Mouse (Mus musculus) spleen, postnatal 36 days (tissue): Measurements from ENCODE around the gene Tfr2.

Experiments
- DNase-seq, 2 experiments: peaks; one replicate each; pipeline ENCODE4 v3.0.0; 2022; ENCODE audit warnings: low spot score in 2 of 2, mixed read lengths in 1 of 2

Tfr2 gene

GRCm38 (mm10) chr5:137623937-137624530 lies 54.4 kb downstream of the Tfr2 start:
- no peak for DNase-seq

GRCm38 (mm10) chr5:137627991-137628390 lies 58.4 kb downstream of the Tfr2 start:
- DNase-seq: peak; percentile 39 to 53

DNA sequence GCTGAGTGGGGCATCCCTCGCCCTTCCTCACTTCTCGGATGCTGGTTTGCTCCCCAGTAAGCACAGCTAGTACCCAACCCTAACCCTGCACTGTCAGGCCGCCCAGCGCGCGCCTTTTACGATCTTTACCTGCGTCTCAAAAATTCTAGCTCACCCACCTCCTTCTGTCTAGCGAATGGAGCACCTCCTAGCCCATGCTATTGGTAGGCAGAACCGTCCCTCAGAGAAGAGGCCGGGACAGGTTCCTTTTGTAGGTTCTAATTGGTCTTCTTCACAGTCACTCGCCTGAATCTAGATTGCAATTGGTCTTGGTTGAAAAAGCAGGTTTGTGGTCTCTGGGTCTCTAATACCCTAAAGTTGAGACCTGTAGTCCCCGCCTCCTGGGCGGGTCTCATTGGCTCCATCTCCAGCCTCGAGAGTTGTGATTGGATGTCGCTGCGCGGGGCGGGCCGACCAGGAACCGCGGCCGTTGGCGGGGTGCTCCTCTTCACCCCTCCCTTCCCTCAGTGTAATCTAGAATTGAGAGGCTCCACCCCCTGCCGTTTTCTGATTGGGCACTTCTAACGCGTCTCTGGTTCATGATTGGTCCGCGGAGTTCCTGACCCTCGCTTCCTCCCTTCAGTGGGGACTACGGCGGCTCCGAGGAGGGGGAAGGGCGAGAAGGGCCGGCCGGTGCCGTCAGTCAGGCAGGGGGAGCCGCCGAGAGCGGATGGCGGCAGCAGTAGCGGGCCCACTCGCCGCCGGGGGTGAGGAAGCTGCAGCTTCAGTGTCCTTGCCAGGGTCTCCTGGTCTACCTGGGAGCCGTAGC lies 59.1 kb downstream of the Tfr2 start, which contains the start of the genes Fbxo24, Lrch4 and Gm20605:
TSS of gene Fbxo24 (minus strand) at position 505 of the 808 bp plus-strand sequence.
TSS of gene Lrch4 (plus strand) at position 624 of the 808 bp plus-strand sequence.
TSS of gene Gm20605 (plus strand) at position 678 of the 808 bp plus-strand sequence.
- peak; percentile 100 for DNase-seq

GRCm38 (mm10) chr5:137629306-137629721 lies 59.7 kb downstream of the Tfr2 start:
- DNase-seq: peak; percentile 85 to 86

DNA sequence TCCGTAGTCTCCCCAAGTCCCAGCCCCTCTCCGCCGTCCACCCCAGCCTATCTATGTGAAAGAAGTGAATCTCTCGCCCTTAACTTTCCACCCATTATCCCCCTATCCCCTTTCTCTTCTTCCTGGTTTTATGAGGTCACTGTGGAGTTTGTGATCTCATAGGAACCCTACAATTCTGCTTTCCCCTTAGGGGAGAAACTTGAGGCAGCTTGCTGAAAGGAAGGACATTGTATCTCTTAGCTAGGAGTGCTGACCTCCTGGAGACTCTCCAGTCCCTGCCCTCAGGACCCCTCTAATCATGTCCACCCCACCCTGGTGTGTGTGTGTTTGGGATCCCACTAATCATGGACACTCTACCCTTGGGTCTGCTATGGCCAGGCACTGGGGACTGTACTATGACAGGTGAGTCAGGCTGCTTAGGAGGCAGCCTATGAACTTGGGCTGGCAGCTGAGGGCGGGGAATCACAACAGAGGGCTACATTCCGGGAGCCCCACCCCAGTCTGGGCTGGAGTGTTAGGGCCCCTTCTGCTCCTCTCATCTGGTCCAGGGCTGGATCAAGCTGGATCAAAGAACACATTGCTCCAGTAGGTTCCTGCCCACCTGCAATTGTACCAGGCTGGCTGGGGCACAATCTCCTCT lies 60.4 kb downstream of the Tfr2 start:
- DNase-seq: peak; percentile 45

GRCm38 (mm10) chr5:137630602-137631001 lies 61.0 kb downstream of the Tfr2 start:
- peak; percentile 48 to 56 for DNase-seq

DNA sequence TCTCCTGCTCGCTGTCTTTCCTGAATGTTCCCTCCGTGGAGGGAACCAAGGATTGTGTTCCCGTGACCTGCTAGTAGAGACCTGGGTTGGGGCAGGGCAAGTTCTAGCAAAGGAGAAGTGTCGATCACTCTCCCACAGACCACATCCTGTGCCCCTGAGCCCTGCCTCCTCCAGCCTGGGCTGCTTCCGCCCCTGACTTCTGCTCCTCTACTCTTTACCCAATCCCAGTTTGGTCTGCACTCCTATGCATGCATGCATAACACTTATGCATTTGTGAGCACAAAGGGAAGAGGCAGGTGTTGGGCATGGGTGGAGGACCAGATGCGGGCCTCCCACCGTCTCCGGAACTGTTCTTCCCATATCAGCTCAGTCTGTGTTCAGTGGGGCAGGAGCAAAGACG lies 61.5 kb downstream of the Tfr2 start:
- peak; percentile 91 to 92 for DNase-seq

- peak; percentile 58 to 71 for DNase-seq
Observed at GRCm38 (mm10) chr5:137631591-137631990, 62.0 kb downstream of the Tfr2 start.

DNA sequence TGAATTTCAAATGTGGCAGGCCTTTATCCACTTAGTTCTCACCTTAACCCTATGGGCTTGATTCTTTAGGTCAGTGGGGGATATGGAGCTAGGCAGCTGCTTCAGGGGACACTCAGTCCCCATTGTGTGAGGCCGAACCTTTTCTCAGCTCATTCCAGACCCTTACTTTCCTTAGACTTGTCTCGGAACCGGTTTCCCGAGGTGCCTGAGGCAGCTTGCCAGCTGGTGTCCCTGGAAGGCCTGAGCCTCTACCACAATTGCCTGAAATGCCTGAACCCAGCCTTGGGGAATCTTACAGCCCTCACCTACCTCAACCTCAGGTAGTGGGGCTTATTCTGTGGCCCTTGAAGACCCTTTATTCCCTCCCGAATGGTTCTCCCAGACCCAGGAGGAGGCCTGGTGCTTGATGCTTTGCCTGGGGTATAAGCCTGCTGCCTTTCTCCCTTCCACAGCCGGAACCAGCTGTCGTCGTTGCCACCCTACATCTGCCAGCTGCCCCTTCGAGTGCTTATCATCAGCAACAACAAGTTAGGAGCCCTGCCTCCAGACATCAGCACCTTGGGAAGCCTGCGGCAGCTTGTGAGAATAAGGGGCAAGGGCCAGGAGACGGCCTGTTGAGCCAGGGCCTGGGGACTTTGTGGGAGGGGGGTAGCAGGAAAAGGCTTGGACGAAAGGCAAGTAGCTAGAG lies 63.9 kb downstream of the Tfr2 start:
- DNase-seq: no peak
